Mouse (Mus musculus): ENCODE results near the gene Fzr1.

Fzr1 gene

DNA sequence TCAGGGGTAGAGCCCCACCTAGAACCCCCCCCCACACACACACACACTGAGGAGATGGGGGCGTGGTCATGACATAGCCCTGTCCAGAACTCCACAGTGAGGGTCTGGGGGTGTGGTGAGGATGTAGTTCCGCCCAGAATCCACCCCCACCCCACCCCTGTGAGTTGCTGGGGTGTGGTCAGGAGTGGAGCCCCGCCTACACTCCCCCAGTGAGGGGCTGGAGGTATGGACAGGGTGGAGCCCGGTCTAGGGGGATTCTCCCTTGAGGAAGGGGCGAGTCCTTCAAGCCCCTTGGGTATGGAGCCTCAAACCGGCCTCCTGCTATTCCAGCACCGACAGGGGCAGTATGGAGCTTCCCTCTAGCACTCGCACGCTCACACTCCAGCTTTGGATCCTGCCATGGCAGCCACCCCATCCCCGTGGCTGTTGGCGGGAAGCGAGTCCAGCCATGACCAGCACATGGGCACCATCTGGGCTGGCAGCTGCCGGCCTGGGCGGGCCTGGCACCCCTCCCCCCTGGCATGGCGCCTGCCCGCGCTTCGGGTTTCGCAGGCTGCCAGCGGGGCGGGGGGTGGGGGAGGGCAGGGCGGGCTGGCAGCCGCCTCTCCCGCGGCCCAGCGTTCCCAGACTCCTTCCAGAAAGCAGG lies 38.4 kb upstream of the Fzr1 start:
- no peak for DNase-seq (ENCODE audit: extremely low read depth, low read depth, low spot score)

DNA sequence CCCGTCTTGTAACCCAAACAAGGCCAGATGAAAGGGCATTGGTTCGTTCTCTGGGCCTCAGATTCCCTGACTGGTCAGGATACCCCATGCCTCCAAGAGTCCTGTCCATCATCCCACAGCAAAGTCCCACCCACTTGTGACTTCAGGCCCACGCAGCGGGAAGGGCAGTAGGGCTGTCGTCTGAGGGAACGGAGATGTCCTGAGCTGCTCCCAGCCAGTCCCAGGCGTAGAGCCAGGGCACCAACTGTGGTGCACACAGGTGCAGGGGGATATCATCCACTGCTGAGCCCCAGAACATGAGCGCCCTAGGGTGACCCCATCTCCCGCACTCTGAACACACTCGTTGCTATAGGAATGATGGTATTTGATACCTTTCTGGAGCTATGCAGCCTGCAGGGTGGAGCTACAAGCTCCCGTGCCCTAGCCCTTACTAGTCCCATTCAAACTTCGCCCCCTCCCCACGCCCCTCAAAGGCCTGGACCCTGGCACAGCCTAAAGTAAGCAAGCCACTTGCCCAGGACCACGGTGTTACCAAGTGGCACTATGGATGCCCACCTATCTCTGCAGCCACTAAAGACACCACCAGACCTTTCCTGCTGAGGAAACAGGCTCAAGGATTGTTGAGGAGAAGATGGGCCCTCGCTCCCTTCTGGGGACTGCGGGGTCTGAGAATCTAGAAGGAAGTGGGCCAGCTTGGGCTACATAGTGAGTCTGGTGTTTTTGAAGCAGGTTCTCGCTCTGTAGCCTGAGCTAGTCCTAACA lies 37.4 kb upstream of the Fzr1 start:
- DNase-seq (ENCODE audit: extremely low read depth, low read depth, low spot score), result no peak

DNA sequence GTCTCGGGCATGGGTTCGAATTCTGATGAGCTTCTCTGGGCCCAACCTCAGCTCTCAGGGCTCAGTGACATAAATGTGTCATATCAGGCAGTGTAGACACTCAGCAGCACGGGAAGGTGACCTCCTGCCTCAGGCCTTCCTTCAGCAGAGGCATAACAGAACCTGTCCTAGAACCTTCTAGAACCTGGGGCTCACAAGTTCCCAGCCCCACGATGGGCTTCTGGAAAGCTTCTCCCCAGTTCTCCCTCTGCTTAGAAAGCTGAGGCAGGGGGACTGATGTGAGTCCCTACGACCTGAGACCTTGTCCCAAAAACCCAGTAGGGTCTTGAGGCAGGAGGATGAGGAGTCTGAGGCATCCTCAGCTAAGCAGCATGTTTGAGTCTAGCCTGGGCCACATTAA lies 36.8 kb upstream of the Fzr1 start:
- no peak for DNase-seq (ENCODE audit: extremely low read depth, low read depth, low spot score)

DNA sequence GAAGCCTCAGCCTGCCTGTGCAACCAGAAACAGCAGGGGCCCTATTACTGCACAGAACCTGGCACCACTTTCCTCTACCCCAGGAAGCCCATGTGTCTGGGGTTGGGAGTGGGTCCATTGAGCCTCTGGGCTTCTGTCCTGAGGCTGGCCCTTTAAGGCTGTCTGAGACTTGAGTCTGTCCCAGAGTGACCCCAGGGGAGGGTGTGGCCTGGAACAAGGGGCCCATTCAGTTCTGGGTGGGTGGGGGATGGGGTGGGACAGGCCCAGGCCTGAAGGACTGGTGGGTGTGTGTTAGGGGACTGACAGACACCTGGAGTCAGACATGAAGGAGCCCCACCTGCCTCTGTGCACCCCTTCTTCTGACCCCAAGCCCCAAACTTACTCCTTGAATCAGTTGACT lies 36.4 kb upstream of the Fzr1 start:
- DNase-seq (ENCODE audit: extremely low read depth, low read depth, low spot score), result no peak

DNA sequence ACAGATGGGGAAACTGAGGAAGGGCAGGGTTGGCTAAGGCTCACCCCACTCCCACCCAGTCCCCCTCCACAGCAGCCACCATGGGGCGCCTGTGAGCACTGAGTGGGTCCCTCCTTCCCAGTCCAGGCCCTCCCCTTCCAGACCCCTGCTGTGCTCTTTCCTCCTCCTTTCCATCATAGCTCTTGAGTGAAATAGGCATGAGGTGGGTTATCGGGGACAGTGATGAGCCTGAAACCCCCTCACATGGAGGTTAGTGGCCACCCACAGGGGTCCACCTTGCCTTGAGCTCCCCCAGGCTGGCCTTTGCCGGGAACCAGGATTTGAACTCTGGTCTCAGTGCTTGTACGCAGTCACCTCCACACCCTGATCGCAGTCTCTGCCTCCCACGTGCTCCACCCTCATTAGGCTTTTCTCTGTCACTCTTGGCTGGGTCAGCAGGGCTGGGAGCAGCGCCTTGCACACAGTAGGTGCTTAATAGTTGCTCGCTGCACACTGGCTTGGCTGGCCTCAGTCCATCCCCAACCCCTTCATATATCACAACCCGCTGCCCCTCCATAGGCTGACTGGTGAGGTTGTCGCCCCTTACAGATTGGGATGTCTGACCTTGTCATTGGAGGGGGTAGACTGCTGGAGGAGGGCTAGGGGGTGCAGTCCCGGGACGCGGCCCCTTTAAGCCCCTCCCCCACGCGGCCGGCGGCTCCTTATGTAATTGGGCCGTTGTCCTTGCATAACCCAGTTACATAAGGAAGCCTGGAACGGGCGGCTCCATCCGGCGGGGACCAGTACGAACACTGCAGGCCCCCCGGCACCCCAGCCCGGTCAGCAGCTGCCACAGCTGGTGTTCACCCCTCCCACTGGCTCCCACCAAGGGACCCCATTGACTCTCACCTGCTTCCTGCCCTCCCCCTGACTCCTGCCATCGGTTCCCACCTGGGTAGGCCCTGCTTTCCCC lies 35.3 kb upstream of the Fzr1 start:
- DNase-seq (ENCODE audit: extremely low read depth, low read depth, low spot score), result no peak

DNA sequence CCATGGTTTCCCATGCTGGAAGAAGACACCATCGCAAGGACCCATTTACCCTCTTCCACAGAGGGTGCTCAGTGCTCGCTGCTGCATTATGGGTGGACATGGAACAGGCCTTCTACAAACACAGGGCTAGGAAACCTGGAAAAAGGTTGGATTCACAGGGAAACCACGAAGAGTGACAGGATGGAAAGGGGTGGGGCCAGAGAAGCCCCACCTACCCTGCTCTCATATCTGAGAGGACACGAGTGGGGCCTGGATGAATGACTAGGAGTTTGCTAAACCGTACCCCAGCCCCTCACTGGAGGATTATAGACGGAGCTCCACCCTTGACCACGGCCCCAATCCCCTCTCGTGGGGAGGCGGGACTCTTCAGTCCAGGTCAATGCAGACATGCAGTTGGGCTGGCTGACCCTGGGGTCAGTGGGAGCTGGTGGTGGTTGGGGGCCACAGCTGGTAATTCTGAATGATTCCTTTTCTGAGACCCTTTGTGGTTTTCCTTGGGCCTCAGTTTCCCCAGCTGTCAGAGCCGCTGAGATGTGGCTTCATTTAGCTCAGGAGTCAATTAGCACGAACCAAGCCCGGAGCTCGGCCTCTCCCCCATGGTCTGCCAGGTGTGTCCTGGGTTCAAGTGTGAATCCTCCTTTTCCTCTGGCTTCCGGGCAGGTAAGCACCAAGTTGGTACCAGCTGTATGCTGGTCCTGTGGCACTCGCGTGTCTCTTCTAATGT lies 34.4 kb upstream of the Fzr1 start:
- no peak for DNase-seq (ENCODE audit: extremely low read depth, low read depth, low spot score)

DNA sequence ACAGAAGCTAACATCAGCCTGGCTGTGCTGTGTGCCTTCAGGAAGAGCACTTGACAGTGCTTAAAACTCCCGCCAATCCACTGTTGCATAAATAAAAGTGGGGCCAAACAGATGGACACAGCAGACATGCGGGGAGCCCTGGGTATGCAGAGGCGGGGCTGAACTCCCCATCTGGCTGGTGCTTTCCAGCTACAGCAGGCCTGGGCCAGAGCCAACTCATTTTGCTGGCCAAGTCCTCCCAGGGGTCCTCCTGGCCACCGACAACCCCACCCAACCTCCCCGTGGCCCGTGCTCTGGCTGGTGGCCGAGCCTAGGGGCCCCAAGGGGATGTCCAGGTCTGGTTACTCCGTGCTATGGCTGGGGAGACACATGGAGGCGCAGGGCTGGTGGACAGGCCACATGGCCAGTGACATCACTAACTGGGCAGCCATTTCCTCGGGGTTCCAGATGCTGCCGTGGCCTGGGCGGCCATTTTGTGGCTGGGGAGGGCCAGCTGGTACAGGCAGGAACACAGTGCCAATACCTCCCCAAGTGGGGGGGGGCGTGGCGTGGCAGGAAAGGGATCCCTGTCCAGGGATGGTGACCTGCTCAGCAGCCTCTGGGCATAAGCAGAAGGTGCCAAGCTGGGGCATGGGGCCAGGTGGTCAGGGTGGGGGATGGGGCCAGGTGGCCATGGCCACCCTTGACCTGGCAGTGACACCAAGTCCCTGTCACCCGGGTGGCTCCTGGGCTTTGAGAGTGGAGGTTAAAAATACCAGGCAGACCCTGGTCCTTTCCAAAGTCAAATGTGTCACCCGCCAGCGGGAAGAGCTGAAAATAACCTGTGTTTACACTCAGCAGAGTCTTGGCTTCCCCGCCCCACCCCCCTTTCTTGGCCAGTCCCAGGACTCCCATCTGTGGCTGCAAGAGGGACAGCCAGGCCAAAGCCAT lies 33.4 kb upstream of the Fzr1 start:
- no peak for DNase-seq (ENCODE audit: extremely low read depth, low read depth, low spot score)

DNA sequence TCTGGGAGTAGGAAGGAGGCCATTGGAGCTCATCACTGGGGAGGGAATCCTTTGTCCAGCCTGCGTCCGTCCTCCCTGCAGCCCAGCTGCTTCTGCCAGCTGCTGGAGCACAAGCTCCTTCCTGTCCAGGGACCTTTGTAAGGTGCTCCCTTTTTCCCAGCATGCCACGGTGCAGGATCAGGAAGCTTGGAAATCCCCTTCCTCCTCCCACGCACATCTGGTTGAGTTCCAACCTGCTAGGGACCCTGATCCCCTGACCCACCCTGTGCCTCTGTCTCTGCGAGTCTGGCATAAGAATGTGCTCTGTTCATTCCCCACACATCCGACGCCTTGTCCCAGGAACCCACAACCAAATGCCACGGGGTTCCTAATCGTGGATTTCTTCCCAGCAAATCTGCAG lies 32.7 kb upstream of the Fzr1 start:
- DNase-seq (ENCODE audit: extremely low read depth, low read depth, low spot score), result no peak

DNA sequence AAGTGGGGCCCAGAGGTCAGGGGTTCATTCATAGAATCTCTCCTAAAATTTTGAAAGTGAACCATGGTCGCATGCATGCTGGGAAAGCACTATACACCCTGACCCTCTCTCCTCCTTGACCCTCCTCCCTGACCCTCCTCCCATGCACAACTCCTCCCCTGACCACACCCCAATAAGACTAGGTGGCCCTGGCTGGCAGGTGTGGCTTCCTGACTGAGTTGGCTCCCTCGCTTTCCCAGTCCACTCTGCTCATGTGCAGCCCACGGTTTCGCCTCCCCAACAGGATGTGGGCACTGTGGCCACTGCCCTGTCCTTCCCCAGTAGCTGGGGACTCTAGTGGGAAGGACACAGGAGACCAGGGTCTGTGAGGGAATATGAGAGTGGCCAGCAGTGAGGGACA lies 32.0 kb upstream of the Fzr1 start:
- DNase-seq (ENCODE audit: extremely low read depth, low read depth, low spot score), result no peak

DNA sequence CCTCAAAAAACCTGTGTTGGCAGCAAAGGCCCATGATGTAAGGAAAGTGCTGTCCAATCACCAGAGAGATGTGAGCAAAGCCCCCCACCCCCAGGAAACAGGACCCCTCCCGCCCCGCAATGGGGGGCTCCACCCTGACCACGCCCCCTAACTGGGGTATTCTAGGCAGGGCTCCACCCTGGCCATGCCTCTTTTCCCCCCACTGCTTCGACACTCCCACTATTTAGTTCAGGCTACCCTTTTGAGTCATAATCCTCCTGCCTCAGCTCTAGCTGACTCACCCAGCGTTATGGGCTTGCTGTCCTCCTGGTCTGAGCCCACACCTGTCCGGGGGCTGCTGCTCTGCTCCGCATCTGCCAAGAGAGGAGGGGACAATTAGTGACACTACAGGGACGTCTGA lies 31.0 kb upstream of the Fzr1 start:
- no peak for DNase-seq (ENCODE audit: extremely low read depth, low read depth, low spot score)

DNA sequence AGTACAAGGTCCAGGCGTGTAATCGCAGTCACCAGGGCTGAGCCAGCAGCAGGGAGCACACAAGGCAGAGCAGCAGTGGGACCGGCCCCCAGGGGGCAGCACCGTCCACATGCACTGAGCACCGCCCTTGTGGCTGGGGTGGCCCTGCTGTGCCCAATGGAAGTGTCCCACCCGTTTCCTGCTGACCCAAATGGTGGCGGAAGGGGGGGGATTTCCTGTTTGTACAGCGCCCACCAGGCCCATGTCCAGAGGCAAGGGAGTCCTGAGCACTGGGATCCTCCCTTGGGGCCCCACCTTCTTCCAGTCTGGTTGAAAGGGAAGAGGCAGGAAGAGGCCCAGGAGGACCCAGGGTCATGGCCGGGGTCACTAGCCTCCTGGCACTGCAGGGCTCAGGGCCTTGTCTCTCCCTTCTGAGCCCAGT lies 30.6 kb upstream of the Fzr1 start:
- DNase-seq (ENCODE audit: extremely low read depth, low read depth, low spot score), result no peak

DNA sequence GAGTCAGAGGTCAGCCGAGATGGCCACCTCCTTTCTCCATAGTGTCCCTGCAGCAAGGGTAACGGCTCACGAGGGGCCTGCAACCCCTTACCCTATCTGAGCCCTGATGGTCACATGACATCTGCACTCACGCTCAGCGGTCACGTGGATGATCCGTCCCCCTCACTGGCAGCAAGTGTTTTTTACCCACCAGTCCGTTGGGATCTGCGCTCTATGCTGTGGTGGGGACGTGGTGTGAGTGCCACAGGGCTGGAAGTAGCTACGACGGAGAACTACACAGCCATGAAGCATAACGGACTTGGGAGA lies 30.1 kb upstream of the Fzr1 start:
- no peak for DNase-seq (ENCODE audit: extremely low read depth, low read depth, low spot score)

DNA sequence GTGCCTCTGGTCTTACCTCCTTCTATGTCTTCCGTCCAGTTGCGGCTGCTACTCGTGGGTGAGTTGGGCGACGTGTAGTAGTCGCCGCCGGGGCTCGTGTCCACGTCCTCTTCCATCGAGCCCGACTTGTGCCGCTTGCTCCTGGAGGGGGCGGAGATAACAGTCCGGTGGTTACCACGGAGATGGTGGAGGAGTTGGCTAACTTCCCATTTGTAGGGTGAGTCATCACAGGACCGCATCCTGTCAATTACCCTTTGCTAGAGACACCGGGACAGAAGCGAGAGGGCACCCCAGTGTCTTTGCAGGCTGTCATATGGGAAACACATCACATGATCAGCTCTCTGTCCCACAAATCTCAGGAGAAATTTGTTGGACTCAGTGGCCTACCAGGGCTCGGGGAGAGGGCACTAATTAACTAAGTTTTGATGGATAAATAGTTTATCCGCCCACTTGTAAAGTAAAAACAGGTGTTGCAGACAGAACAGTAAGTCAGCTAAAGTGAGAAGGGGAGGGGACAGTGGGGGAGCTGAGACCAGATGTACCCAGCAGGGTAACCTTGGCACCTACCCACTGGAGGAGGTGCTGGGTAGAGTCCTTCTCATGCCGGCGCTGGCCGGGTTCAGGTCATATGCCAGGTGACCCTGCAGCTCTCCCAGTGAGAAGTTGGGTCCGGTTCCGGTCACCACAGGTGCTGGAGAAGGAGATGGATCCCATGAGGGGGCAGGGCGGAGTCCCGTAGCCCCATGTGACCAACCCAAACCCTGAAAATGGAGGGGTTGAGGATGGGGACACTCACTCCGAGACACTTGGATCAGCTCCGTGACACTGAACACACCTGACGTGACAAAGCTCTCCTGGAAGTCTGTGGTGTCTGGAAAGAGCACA lies 29.5 kb upstream of the Fzr1 start:
- DNase-seq (ENCODE audit: extremely low read depth, low read depth, low spot score), result no peak

DNA sequence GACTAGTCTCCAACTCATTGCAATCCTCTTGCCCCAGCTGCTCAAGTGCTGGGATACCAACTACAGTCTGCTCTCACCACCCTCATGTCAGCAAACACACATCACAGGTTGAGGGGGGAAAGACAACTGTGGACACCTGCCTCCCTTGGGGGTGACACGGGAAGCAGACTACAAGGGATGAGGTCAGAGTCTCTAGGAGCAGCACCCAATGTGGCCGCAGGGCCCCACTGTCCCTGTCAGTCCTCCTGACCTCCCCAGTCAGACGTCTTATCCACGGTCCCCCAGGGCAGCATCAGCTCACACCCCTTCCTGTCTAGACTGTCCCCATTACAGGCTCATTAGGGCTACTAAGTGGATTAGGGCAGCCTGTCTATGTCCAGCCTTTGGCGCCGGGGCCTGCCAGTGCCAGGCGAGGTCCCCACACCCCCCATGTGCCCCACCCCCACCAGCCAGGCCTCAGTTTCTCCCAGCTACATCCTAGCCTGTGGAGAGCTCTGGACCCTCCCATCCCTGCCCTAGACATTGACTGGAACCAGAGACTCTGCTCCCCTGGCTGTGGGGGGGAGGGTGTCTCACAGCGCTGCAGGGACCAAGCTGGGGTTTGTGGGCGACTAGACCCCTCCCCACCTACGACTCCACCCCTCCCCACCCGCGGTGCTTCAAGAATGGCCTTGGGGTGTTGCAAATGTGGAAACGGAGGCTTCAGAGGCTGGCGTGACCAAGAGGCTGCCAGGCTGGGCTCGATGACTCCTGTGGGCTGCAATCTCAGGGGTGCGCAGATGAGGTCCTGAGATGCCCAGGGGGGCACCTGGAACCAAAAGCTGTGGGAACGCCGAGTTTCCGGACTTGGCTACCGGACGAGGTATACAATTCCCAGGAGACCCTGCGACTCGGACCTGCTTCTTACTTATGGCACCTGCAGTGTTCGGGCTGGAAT lies 28.5 kb upstream of the Fzr1 start:
- no peak for DNase-seq (ENCODE audit: extremely low read depth, low read depth, low spot score)

DNA sequence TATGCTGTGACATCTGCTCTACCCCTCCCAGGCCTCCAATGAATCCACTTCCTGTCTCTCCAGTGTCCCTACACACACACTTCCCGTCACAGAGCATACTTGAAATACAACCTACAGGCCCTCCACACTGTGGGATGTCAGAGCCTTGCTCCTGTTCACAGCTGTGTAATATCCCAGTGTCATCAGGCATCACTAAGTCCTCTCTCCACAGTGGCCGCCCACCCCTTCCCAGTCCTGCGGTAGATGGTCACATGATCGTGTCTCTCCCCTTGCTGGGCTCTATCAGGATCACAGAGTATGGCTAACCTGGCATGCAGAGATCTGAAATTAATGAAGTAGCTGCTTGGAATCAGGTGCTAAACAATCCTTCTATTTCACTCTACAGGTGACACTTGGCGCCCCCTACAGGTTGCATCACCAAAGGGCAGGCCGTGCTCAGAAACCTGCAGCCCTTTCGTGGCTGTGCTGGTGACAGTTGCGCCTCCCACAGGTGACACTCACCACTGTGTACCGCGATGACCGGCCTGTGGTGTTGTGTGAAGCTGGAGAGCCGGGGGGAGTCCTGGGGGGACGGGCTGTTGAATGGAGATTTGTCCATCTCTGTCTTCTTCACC lies 27.4 kb upstream of the Fzr1 start:
- DNase-seq (ENCODE audit: extremely low read depth, low read depth, low spot score), result no peak

DNA sequence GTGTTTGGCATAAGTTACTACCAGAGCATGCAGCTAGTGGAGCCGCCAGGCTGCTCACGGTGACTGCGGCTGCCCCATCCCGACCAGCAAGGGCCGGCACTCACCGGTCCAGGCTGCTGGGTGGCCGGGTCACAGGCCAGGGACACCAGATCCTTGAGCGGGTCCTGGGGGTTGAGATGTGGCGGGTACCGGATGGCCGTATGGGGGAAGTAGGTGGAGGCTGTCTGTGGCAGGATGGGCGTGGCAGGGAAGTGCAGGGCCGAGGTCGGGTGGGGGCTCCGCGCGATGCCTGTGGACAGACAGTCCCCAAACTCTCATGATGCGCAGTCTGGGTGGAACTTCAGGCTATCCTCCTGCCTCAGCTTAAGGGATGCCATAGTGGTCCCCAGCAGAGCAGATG lies 26.4 kb upstream of the Fzr1 start:
- no peak for DNase-seq (ENCODE audit: extremely low read depth, low read depth, low spot score)

DNA sequence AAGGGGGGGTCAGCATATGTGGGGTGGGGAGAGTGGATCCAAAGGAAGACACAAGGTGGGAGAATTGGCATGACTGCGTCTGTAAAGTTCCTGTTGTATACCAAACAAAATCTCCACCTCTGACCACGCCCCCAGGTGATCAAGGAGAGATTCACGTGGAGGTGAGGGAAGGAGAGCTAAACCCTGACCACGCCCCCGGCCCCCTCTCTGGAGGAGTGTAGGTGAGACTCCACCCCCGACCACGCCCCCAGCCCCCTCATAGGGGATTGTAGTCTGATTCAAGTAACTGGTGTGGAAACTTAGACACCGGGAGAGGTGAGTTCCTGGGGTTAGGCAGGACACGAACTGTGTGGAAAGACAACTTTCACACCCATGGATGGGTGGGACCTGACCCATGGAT lies 25.8 kb upstream of the Fzr1 start:
- no peak for DNase-seq (ENCODE audit: extremely low read depth, low read depth, low spot score)

DNA sequence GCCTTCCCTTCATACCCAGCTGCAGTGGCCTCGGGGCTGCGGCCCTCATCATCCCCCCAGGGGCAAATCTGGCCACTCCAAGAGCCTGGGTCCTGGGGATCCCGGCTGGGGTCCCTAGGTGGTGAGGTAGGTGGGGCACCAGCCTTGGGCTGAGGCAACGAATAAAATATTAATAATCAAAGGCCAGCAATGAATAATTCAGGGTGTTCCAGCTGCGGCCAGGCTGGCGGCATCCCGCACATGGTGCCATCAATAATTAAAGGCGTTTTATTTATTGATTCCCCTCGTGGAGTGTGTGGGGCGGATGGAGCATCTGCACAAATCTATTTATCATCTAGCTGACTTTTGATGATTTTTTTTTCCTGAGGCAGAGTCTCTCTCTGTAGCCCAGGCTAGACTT lies 25.2 kb upstream of the Fzr1 start:
- no peak for DNase-seq (ENCODE audit: extremely low read depth, low read depth, low spot score)

Data from fat pad, adult 2 months (tissue).